Mouse (Mus musculus) embryonic facial prominence, embryonic 12.5 days (tissue): ENCODE measurements around the gene Dapk3. TPM values are rescaled to one million over a fixed set of nuclear protein-coding genes. Genes with fewer than 3 reads are reported as not detected.

Experiments used
- ATAC-seq: fragments of 200-750 bp; cut with Nextera tagmentation; 2 replicates; pipeline ENCODE4 v1.8.0; 2017; ENCODE audit not compliant: insufficient number of reproducible peaks, insufficient read depth, low FRiP score, low TSS enrichment
- H3K27ac ChIP-seq: fragments of 300-500 bp; sonication (generic); 2 replicates; pipeline ENCODE4 v1.5.1; 2016; ENCODE audit warnings: mild to moderate bottlenecking
- H3K27me3 ChIP-seq: fragments of 300-500 bp; sonication (generic); 2 replicates; pipeline ENCODE4 v1.6.1; 2016; ENCODE audit warnings: mild to moderate bottlenecking, moderate library complexity
- H3K36me3 ChIP-seq: fragments of 300-500 bp; sonication (generic); 2 replicates; pipeline ENCODE4 v1.6.1; 2016; ENCODE audit warnings: mild to moderate bottlenecking
- H3K4me1 ChIP-seq: fragments of 300-500 bp; sonication (generic); 2 replicates; pipeline ENCODE4 v1.6.1; 2016
- H3K4me2 ChIP-seq: fragments of 300-500 bp; sonication (generic); replicated peaks from 2 replicates; pipeline ENCODE4 v1.6.1; 2016; ENCODE audit warnings: mild to moderate bottlenecking, moderate library complexity
- H3K4me3 ChIP-seq: fragments of 300-500 bp; sonication (generic); 2 replicates; pipeline ENCODE4 v1.5.1; 2016; ENCODE audit warnings: mild to moderate bottlenecking
- H3K9ac ChIP-seq: fragments of 300-500 bp; sonication (generic); 2 replicates; pipeline ENCODE4 v1.6.1; 2016; ENCODE audit warnings: mild to moderate bottlenecking, moderate library complexity
- H3K9me3 ChIP-seq: fragments of 300-500 bp; sonication (generic); 2 replicates; pipeline ENCODE4 v1.6.1; 2016; ENCODE audit warnings: mild to moderate bottlenecking, moderate library complexity
- WGBS: fragments of 180-500 bp; shearing (Covaris S2); methylation state at CpG from one replicate; pipeline ENCODE4 v1.1.7; 2016; 5-methylcytosine and 5-hydroxymethylcytosine counted together
- polyA plus RNA-seq: library from polyadenylated mRNA; unstranded; fragments of >200 nt; fragmentation: Nextera tagmentation; extraction: Ambion mirVana; gene quantifications from 2 replicates; pipeline ENCODE4 v1.2.1, GENCODE M21; 2016

The Dapk3 gene
- polyA plus RNA-seq, 1 experiment from 2014 or later = 79.5 TPM

- Histone ChIP-seq H3K4me2 (peak within 1 kb of the TSS; percentile 59), H3K36me3 (peaks cover 68% of the 10 kb centered on the region), H3K9me3 (no peaks in the 10 kb centered on the region), H3K27me3 (no peaks in the 10 kb centered on the region), H3K4me1 (peaks cover 26% of the 10 kb centered on the region), H3K4me3 (peak within 1 kb of the TSS; percentile 64), H3K9ac (peak within 1 kb of the TSS; percentile 72), H3K27ac (peak within 1 kb of the TSS; percentile 73)
- WGBS = 87% methylated on average over 5 of the region's 5 CpGs
- no peak for ATAC-seq
Measured at GRCm38 (mm10) chr10:81183805-81184204, 1.0 kb downstream of the Dapk3 start, which contains the start of gene 4930442H23Rik. TSS of gene 4930442H23Rik (minus strand) at chr10:81183849.

DNA sequence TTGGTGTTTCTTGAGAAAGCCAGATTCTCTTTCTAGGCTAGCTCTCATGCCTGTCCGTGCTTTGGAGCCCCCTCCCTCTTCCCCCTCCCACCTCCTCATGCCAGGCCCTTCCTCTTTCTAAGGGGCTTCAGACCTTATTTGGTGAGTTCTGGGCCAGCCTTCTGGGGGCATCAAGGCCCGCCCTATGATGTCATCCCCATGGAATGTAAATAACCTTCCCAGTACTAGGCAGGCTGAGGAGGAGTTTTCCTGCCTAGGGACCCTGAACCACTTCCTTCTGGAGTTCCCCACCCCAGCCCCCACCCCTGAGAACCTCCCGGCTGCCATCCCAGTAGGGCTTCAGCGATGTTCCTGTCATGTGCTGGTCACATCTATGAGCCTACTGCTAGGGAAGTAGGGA, 2.0 kb downstream of the Dapk3 start:
- Histone ChIP-seq H3K9ac (0 out of 2 replicates have a peak overlapping the region, but pooled peaks have one; percentile 15), H3K4me1 (peaks cover 26% of the 10 kb centered on the region), H3K27me3 (no peaks in the 10 kb centered on the region), H3K9me3 (no peaks in the 10 kb centered on the region), H3K36me3 (peaks cover 61% of the 10 kb centered on the region), H3K27ac (peak overlapping the region; percentile 73), H3K4me3 (no peak overlapping the region), H3K4me2 (no peak overlapping the region; the same call in 1 of the 2 replicates)
- no peak for ATAC-seq
- WGBS = 37% methylated on average over 4 of the region's 4 CpGs

DNA sequence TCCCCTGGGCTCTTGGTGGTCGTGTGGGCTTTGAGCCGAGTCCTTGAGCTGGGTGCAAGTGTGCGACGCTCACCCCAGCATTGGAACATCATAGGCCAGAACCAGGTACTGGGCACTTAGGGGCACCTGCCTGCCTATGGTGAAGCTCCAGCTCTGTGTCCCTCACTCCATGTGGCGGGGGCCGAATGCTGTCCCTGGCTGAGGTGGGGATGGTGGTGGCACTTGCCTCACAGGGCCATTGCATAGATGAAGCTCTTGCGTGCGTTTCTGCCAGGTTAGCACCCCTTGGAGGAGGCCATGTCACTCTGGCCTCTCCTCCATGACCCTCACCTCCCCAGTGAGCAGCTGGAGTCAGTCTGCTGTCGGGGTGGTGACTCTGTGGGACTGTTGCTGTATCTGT, 4.4 kb downstream of the Dapk3 start:
- no peak overlapping the region for H3K4me3 ChIP-seq

GRCm38 (mm10) chr10:81189821-81190220, 7.0 kb downstream of the Dapk3 start:
- peaks cover 43% of the 10 kb centered on the region for H3K36me3 ChIP-seq

More for the DNA sequence above, 4.4 kb downstream of the Dapk3 start:
- H3K36me3 ChIP-seq = peaks cover 53% of the 10 kb centered on the region
- H3K27ac ChIP-seq = no peak overlapping the region
- WGBS = 91% methylated on average over 9 of the region's 9 CpGs
- H3K9ac ChIP-seq = no peak overlapping the region
- H3K4me2 ChIP-seq = no peak overlapping the region
- no peak for ATAC-seq
- no peaks in the 10 kb centered on the region for H3K27me3 ChIP-seq
- no peaks in the 10 kb centered on the region for H3K9me3 ChIP-seq
- H3K4me1 ChIP-seq = peaks cover 18% of the 10 kb centered on the region

GRCm38 (mm10) chr10:81190236-81190911, 7.6 kb downstream of the Dapk3 start:
- no peak overlapping the region for H3K27ac ChIP-seq
- 73% methylated on average over 31 of the region's 31 CpGs for WGBS

More at GRCm38 (mm10) chr10:81189821-81190220, 7.0 kb downstream of the Dapk3 start:
- H3K9me3 ChIP-seq = no peaks in the 10 kb centered on the region
- ATAC-seq = no peak
- no peak overlapping the region for H3K27ac ChIP-seq
- no peak overlapping the region; the same call in 1 of the 2 replicates for H3K9ac ChIP-seq
- H3K4me2 ChIP-seq = no peak overlapping the region
- H3K4me1 ChIP-seq = peaks cover 18% of the 10 kb centered on the region
- H3K27me3 ChIP-seq = peaks cover 18% of the 10 kb centered on the region
- no peak overlapping the region for H3K4me3 ChIP-seq
- WGBS = 81% methylated on average over 26 of the region's 26 CpGs

DNA sequence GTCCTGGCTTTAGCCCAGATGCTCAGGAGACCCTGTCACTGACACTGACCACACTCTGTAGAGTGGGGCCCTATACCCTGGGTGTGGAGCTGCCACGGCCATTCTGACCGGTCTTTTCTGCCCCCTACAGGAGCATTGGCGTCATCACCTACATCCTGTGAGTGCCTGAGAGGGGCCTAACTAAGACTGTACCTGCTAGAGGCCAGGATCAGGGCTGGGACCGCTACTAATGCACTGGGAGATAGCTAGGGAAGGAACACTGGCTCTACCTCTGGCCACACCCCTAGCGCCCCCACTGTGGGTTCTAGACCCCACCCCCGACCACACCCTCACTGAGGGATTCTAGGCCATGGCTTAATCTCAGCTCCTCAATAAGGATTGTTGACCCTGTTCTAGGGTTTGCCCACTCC, 8.1 kb downstream of the Dapk3 start:
- 0 out of 2 replicates have a peak, but pooled peaks have one; percentile 1 for ATAC-seq
- no peak overlapping the region for H3K9ac ChIP-seq
- H3K4me2 ChIP-seq = no peak overlapping the region
- WGBS = 76% methylated on average over 6 of the region's 6 CpGs
- H3K27ac ChIP-seq = no peak overlapping the region
- 0 out of 2 replicates have a peak, but pooled peaks cover 15% of the 10 kb centered on the region for H3K4me1 ChIP-seq
- peaks cover 35% of the 10 kb centered on the region for H3K36me3 ChIP-seq
- H3K9me3 ChIP-seq = no peaks in the 10 kb centered on the region
- H3K4me3 ChIP-seq = no peak overlapping the region
- H3K27me3 ChIP-seq = peaks cover 29% of the 10 kb centered on the region

More at GRCm38 (mm10) chr10:81190236-81190911, 7.6 kb downstream of the Dapk3 start:
- peaks cover 23% of the 10 kb centered on the region for H3K27me3 ChIP-seq
- 0 out of 2 replicates have a peak, but pooled peaks cover 15% of the 10 kb centered on the region for H3K4me1 ChIP-seq
- no peak overlapping the region for H3K4me2 ChIP-seq
- peaks cover 39% of the 10 kb centered on the region for H3K36me3 ChIP-seq
- H3K4me3 ChIP-seq = no peak overlapping the region
- ATAC-seq = no peak
- no peaks in the 10 kb centered on the region for H3K9me3 ChIP-seq
- no peak overlapping the region for H3K9ac ChIP-seq

GRCm38 (mm10) chr10:81191342-81191982, 8.7 kb downstream of the Dapk3 start:
- 0 out of 2 replicates have a peak, but pooled peaks cover 15% of the 10 kb centered on the region for H3K4me1 ChIP-seq
- H3K4me2 ChIP-seq = peak overlapping the region; percentile 92
- 88% methylated on average over 18 of the region's 18 CpGs for WGBS
- no peak overlapping the region for H3K9ac ChIP-seq
- peaks cover 34% of the 10 kb centered on the region for H3K27me3 ChIP-seq
- H3K36me3 ChIP-seq = peaks cover 35% of the 10 kb centered on the region
- no peak for ATAC-seq
- H3K9me3 ChIP-seq = no peaks in the 10 kb centered on the region
- no peak overlapping the region for H3K27ac ChIP-seq
- H3K4me3 ChIP-seq = peak overlapping the region; percentile 59

DNA sequence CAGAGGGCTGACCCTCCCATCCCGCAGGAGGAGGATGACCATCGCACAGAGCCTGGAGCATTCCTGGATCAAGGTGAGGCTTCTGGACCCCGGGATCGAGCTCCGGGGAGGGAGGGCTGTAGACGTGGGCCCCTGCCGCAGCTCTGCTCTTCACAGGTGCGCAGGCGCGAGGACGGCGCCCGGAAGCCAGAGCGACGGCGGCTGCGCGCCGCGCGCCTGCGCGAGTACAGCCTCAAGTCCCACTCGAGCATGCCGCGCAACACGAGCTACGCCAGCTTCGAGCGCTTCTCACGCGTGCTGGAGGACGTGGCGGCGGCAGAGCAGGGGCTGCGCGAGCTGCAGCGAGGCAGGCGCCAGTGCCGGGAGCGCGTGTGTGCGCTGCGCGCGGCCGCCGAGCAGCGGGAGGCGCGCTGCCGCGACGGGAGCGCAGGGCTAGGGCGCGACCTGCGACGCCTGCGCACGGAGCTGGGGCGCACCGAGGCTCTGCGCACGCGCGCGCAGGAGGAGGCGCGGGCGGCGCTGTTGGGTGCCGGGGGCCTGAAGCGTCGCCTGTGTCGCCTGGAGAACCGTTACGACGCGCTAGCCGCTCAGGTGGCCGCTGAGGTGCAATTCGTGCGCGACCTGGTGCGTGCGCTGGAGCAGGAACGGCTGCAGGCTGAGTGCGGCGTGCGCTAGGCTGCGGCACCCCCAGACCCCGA, 9.6 kb downstream of the Dapk3 start:
- Histone ChIP-seq H3K27ac (peak overlapping the region; percentile 93), H3K4me1 (0 out of 2 replicates have a peak, but pooled peaks cover 15% of the 10 kb centered on the region), H3K36me3 (peaks cover 26% of the 10 kb centered on the region), H3K27me3 (peaks cover 44% of the 10 kb centered on the region), H3K9ac (peak overlapping the region; percentile 66), H3K9me3 (no peaks in the 10 kb centered on the region), H3K4me2 (peak overlapping the region; percentile 92), H3K4me3 (peak overlapping the region; percentile 59)
- under 1% methylated on average over 91 of the region's 93 CpGs for WGBS
- ATAC-seq = peak; percentile 78

DNA sequence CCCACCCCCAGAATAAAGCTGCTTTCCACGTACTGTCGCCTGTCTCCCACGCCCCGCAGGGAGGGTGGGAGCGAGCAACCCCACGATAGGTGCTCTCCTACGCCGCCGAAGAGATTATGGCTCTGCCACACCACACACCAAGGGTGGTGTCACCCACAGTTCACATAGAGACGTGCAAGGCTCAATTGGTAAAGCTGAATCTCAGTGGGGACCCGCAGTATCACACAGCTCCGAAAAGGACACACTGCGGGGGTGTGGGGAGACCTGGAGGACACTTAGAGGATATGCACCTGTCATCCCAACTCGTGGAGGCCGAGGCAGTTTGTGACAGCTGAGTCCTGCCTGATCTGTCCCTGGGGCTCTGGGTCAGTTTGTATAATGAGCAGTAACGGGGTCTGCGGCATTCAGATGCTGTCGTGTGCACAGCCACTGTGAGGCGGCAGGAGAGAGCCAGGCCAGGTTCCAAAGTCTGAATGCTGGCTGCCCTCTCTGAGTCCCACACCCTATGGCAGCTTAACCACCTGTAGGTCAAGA, 10.2 kb downstream of the Dapk3 start:
- H3K36me3 ChIP-seq = peaks cover 22% of the 10 kb centered on the region
- peaks cover 46% of the 10 kb centered on the region for H3K27me3 ChIP-seq
- no peaks in the 10 kb centered on the region for H3K9me3 ChIP-seq
- 6% methylated on average over 19 of the region's 19 CpGs for WGBS
- ATAC-seq = peak; percentile 24; the same call in 1 of the 2 replicates
- H3K4me1 ChIP-seq = 0 out of 2 replicates have a peak, but pooled peaks cover 15% of the 10 kb centered on the region
- peak overlapping the region; percentile 93 for H3K27ac ChIP-seq
- peak overlapping the region; percentile 66 for H3K9ac ChIP-seq
- peak overlapping the region; percentile 59 for H3K4me3 ChIP-seq
- H3K4me2 ChIP-seq = peak overlapping the region; percentile 92

- H3K4me2 ChIP-seq = peak overlapping the region; percentile 27
- no peak overlapping the region for H3K4me3 ChIP-seq
- 12% methylated on average over 37 of the region's 37 CpGs for WGBS
Measured at GRCm38 (mm10) chr10:81193991-81194774, 11.4 kb downstream of the Dapk3 start.

More at GRCm38 (mm10) chr10:81193991-81194774, 11.4 kb downstream of the Dapk3 start:
- Histone ChIP-seq H3K27me3 (peaks cover 49% of the 10 kb centered on the region), H3K9ac (0 out of 2 replicates have a peak overlapping the region, but pooled peaks have one; percentile 15), H3K9me3 (no peaks in the 10 kb centered on the region), H3K27ac (0 out of 2 replicates have a peak overlapping the region, but pooled peaks have one; percentile 19), H3K4me1 (0 out of 2 replicates have a peak, but pooled peaks cover 15% of the 10 kb centered on the region), H3K36me3 (peaks cover 17% of the 10 kb centered on the region)
- no peak for ATAC-seq
